Mouse (Mus musculus) heart, adult 2 months (tissue): ENCODE data around the gene Gata5.

Experiments used
- CTCF ChIP-seq: fragments of 200-600 bp; IDR thresholded peaks from 2 replicates; pipeline ENCODE4 v1.8.1; 2022; ENCODE audit warnings: antibody characterized with exemption, mild to moderate bottlenecking, moderate library complexity
- EP300 ChIP-seq: fragments of 200-500 bp; IDR thresholded peaks from 2 replicates; pipeline ENCODE4 v1.6.1; 2011; ENCODE audit warnings: low read depth, low read length, control low read depth; ENCODE audit not compliant: insufficient read depth
- POLR2A ChIP-seq: fragments of 200-500 bp; IDR thresholded peaks from 2 replicates; pipeline ENCODE4 v1.6.1; 2011; ENCODE audit warnings: mild to moderate bottlenecking, low read depth, low read length, control low read depth; ENCODE audit not compliant: insufficient read depth

DNA sequence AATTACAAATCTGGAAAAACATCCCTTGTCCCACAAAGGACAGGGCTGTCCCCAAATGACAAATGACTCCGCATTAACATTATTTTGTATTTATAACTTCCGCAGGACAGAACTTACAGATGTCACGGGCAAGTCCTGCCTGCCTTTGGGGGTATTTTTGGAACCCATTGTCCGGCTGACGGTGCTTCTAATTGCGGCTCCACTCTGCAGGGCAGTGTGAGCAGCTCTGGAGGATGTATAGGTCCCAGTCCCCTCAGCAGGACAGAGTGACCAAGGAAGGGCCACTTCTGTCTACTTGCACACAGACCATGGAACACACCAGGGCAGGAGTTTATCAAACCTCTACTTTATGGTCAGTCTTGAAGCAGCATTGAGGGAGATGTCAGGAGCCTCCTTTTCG, 16.9 kb downstream of the Gata5 start:
- TF ChIP-seq POLR2A, result no peak
- no peak for TF ChIP-seq CTCF
- TF ChIP-seq EP300, result no peak
